Mouse (Mus musculus) frontal cortex, postnatal 10 days (tissue): ENCODE measurements at regions not wholly inside any gene's neighbourhood (a gene's known extent, or its start where the extent isn't known, plus 50 kb on each side); places are given as distances from the start of the nearest gene placed in this dataset.
A peak's percentile ranks its signal among the peaks of the same experiment; 100 is the strongest.

Experiments
- DNase-seq, 2 experiments: peaks; one replicate each; pipeline ENCODE4 v3.0.0; 2022; ENCODE audit warnings: low spot score in 2 of 2, mixed read lengths in 1 of 2

- DNase-seq = no peak
Measured at GRCm38 (mm10) chr13:81852309-81852978, 69.6 kb downstream of the Cetn3 start.

GRCm38 (mm10) chr13:81856072-81856471 lies 73.2 kb downstream of the Cetn3 start:
- peak in 1 of 2 experiments; percentile 21 for DNase-seq

- DNase-seq = no peak
Measured at GRCm38 (mm10) chr13:81860683-81861082, 77.8 kb downstream of the Cetn3 start.

- no peak for DNase-seq
Measured at GRCm38 (mm10) chr13:81861886-81862600, 79.2 kb downstream of the Cetn3 start.

GRCm38 (mm10) chr13:81871226-81871625 lies 88.3 kb downstream of the Cetn3 start:
- no peak for DNase-seq

- no peak for DNase-seq
Measured at GRCm38 (mm10) chr13:81885879-81886278, 103.0 kb downstream of the Cetn3 start.

- no peak for DNase-seq
Measured at GRCm38 (mm10) chr13:81930266-81930665, 147.4 kb downstream of the Cetn3 start.

GRCm38 (mm10) chr13:81931199-81931598 lies 148.3 kb downstream of the Cetn3 start:
- DNase-seq = no peak

GRCm38 (mm10) chr13:81937061-81937460 lies 154.2 kb downstream of the Cetn3 start:
- DNase-seq = no peak

GRCm38 (mm10) chr13:81944047-81944446 lies 161.2 kb downstream of the Cetn3 start:
- peak; percentile 74 to 85 for DNase-seq

GRCm38 (mm10) chr13:81944469-81944868 lies 161.6 kb downstream of the Cetn3 start:
- peak; percentile 9 to 11 for DNase-seq

GRCm38 (mm10) chr13:81945741-81946140 lies 162.9 kb downstream of the Cetn3 start:
- peak in 1 of 2 experiments; percentile 10 for DNase-seq

- DNase-seq = no peak
Measured at GRCm38 (mm10) chr13:81965431-81965830, 182.6 kb downstream of the Cetn3 start.

- no peak for DNase-seq
Measured at GRCm38 (mm10) chr13:81975878-81976277, 193.0 kb downstream of the Cetn3 start.

- DNase-seq = no peak
Measured at GRCm38 (mm10) chr13:81978003-81978402, 195.1 kb downstream of the Cetn3 start.

- DNase-seq = no peak
Measured at GRCm38 (mm10) chr13:81979289-81979688, 196.4 kb downstream of the Cetn3 start.

GRCm38 (mm10) chr13:81980094-81980493 lies 197.2 kb downstream of the Cetn3 start:
- no peak for DNase-seq

- DNase-seq = no peak
Measured at GRCm38 (mm10) chr13:81982491-81982890, 199.6 kb downstream of the Cetn3 start.

GRCm38 (mm10) chr13:82000681-82001212 lies 217.9 kb downstream of the Cetn3 start:
- DNase-seq = no peak

GRCm38 (mm10) chr13:82005929-82006726 lies 223.3 kb downstream of the Cetn3 start:
- DNase-seq = no peak

- DNase-seq = no peak
Measured at GRCm38 (mm10) chr13:82007222-82007621, 224.3 kb downstream of the Cetn3 start.

GRCm38 (mm10) chr13:82039623-82040022 lies 256.7 kb downstream of the Cetn3 start:
- no peak for DNase-seq
